Mouse (Mus musculus) heart, adult 2 months (tissue): ENCODE measurements around the gene Tmem107. TPM values are rescaled to one million over a fixed set of nuclear protein-coding genes. Genes with fewer than 3 reads are reported as not detected.

Source experiments
- DNase-seq, 2 experiments: peaks; one replicate each; pipeline ENCODE4 v3.0.0; 2021
- H3K27ac ChIP-seq: fragments of 200-600 bp; 2 replicates; pipeline ENCODE4 v1.8.1; 2022
- H3K27me3 ChIP-seq: fragments of 200-500 bp; 2 replicates; pipeline ENCODE4 v1.6.1; 2012; ENCODE audit warnings: mild to moderate bottlenecking, low read length, inconsistent platforms, mixed read lengths; ENCODE audit not compliant: control insufficient read depth, insufficient read depth
- H3K36me3 ChIP-seq: fragments of 200-500 bp; 2 replicates; pipeline ENCODE4 v1.6.1; 2012; ENCODE audit warnings: low read length, inconsistent platforms; ENCODE audit not compliant: control insufficient read depth, insufficient read depth
- H3K4me1 ChIP-seq: fragments of 200-500 bp; 2 replicates; pipeline ENCODE4 v1.6.1; 2011; ENCODE audit warnings: low read length; ENCODE audit not compliant: control insufficient read depth, insufficient read depth
- H3K4me3 ChIP-seq: fragments of 200-600 bp; 2 replicates; pipeline ENCODE4 v1.8.1; 2022
- H3K79me2 ChIP-seq: fragments of 200-500 bp; replicated peaks from 2 replicates; pipeline ENCODE4 v1.6.1; 2012; ENCODE audit warnings: mild to moderate bottlenecking, inconsistent platforms, low read length, moderate library complexity, mixed read lengths; ENCODE audit not compliant: control insufficient read depth, insufficient read depth
- H3K9ac ChIP-seq: fragments of 200-500 bp; 2 replicates; pipeline ENCODE4 v1.6.1; 2012; ENCODE audit warnings: low read depth, mild to moderate bottlenecking, control low read depth, inconsistent platforms, low read length, mixed read lengths
- CTCF ChIP-seq: fragments of 200-600 bp; IDR thresholded peaks from 2 replicates; pipeline ENCODE4 v1.8.1; 2022; ENCODE audit warnings: antibody characterized with exemption, mild to moderate bottlenecking, moderate library complexity
- EP300 ChIP-seq: fragments of 200-500 bp; IDR thresholded peaks from 2 replicates; pipeline ENCODE4 v1.6.1; 2011; ENCODE audit warnings: low read depth, low read length, control low read depth; ENCODE audit not compliant: insufficient read depth
- POLR2A ChIP-seq: fragments of 200-500 bp; IDR thresholded peaks from 2 replicates; pipeline ENCODE4 v1.6.1; 2011; ENCODE audit warnings: mild to moderate bottlenecking, low read depth, low read length, control low read depth; ENCODE audit not compliant: insufficient read depth
- WGBS: fragments of 180-500 bp; shearing (Covaris S2); methylation state at CpG from one replicate; pipeline ENCODE4 v1.1.7; 2018; 5-methylcytosine and 5-hydroxymethylcytosine counted together
- intact Hi-C: fragments of 180-260 bp; cut with DNase I; formaldehyde crosslinking; loops from one replicate; pipeline ENCODE4 v1.15.1; 2025
- polyA plus RNA-seq: library from polyadenylated mRNA; depleted of rRNA; stranded (reverse); fragments of >200 nt; gene quantifications from 2 replicates; pipeline ENCODE4 v1.2.3, GENCODE M21; 2012
- total RNA-seq, 2 experiments: library from RNA; stranded (reverse); gene quantifications; 2 replicates each; pipeline ENCODE4 v1.2.3; 2021

Tmem107 gene
- total and polyA plus RNA-seq, 3 experiments, result 5.6 to 15.9 (median 6.6) TPM

GRCm38 (mm10) chr11:69058265-69058664 lies 12.3 kb upstream of the Tmem107 start:
- peak overlapping the region; percentile 99 for H3K27ac ChIP-seq
- H3K4me1 ChIP-seq, result peaks cover 1% of the 10 kb centered on the region; the same call in 1 of the 2 replicates
- peak overlapping the region; percentile 97; the same call in 1 of the 2 replicates for H3K4me3 ChIP-seq
- no peak for DNase-seq
- 52% methylated on average over 2 of the region's 2 CpGs for WGBS
- H3K27me3 ChIP-seq, result no peaks in the 10 kb centered on the region
- peak overlapping the region; percentile 65; the same call in 1 of the 2 replicates for H3K9ac ChIP-seq
- H3K36me3 ChIP-seq, result no peaks in the 10 kb centered on the region
- TF ChIP-seq POLR2A (no peak), EP300 (no peak), CTCF (no peak)
- intact Hi-C loops, result no loop called here
- H3K79me2 ChIP-seq, result no peaks in the 10 kb centered on the region

- peak overlapping the region; percentile 65 for H3K9ac ChIP-seq
- no peak for TF ChIP-seq POLR2A
- TF ChIP-seq EP300, result no peak
- no peak for TF ChIP-seq CTCF
- H3K4me1 ChIP-seq, result peaks cover 1% of the 10 kb centered on the region; the same call in 1 of the 2 replicates
- under 1% methylated on average over 19 of the region's 19 CpGs for WGBS
- no peak for DNase-seq
- peak overlapping the region; percentile 97 for H3K4me3 ChIP-seq
- no peaks in the 10 kb centered on the region for H3K36me3 ChIP-seq
- H3K27me3 ChIP-seq, result no peaks in the 10 kb centered on the region
- no peaks in the 10 kb centered on the region for H3K79me2 ChIP-seq
- peak overlapping the region; percentile 99 for H3K27ac ChIP-seq
- intact Hi-C loops, result no loop called here
Observed at GRCm38 (mm10) chr11:69058729-69059356, 11.8 kb upstream of the Tmem107 start.

GRCm38 (mm10) chr11:69059357-69059974 lies 11.1 kb upstream of the Tmem107 start, which contains the start of gene Borcs6:
Gene Borcs6 (plus strand): TSS chr11:69059717.
- Histone ChIP-seq H3K36me3 (no peaks in the 10 kb centered on the region), H3K9ac (peak within 1 kb of the TSS; percentile 96), H3K4me3 (peak within 1 kb of the TSS; percentile 97), H3K4me1 (peaks cover 1% of the 10 kb centered on the region; the same call in 1 of the 2 replicates), H3K27ac (peak within 1 kb of the TSS; percentile 99), H3K79me2 (no peaks in the 10 kb centered on the region), H3K27me3 (no peaks in the 10 kb centered on the region)
- TF ChIP-seq CTCF (no peak), EP300 (0 out of 2 replicates have a peak, but pooled peaks have one; percentile 18), POLR2A (peak; percentile 90)
- peak; percentile 94 to 98 for DNase-seq
- intact Hi-C loops, result no loop called here
- WGBS, result under 1% methylated on average over 64 of the region's 64 CpGs

- peak overlapping the region; percentile 97 for H3K4me3 ChIP-seq
- H3K27me3 ChIP-seq, result no peaks in the 10 kb centered on the region
- no peaks in the 10 kb centered on the region for H3K36me3 ChIP-seq
- H3K4me1 ChIP-seq, result peaks cover 1% of the 10 kb centered on the region; the same call in 1 of the 2 replicates
- H3K27ac ChIP-seq, result peak overlapping the region; percentile 99
- H3K79me2 ChIP-seq, result no peaks in the 10 kb centered on the region
- H3K9ac ChIP-seq, result peak overlapping the region; percentile 96
- TF ChIP-seq CTCF, result no peak
- intact Hi-C loops, result loop anchor here (5.0 to 10.0 kb wide), 2 partner anchors 187 to 265 kb away; partner anchors contain the start of genes Cntrob, Kcnab3 and Trappc1
- under 1% methylated on average over 49 of the region's 49 CpGs for WGBS
- no peak for DNase-seq
Observed at GRCm38 (mm10) chr11:69059975-69060411, 10.6 kb upstream of the Tmem107 start.

GRCm38 (mm10) chr11:69060448-69061254 lies 10.0 kb upstream of the Tmem107 start:
- no peaks in the 10 kb centered on the region for H3K79me2 ChIP-seq
- TF ChIP-seq EP300, result no peak
- TF ChIP-seq POLR2A, result no peak
- no peak for TF ChIP-seq CTCF
- 4% methylated on average over 40 of the region's 40 CpGs for WGBS
- H3K9ac ChIP-seq, result peak overlapping the region; percentile 96
- intact Hi-C loops, result loop anchor here (5.0 to 10.0 kb wide), 2 partner anchors 187 to 264 kb away; partner anchors contain the start of genes Cntrob, Kcnab3 and Trappc1
- H3K4me1 ChIP-seq, result peaks cover 1% of the 10 kb centered on the region; the same call in 1 of the 2 replicates
- H3K27ac ChIP-seq, result peak overlapping the region; percentile 99
- H3K4me3 ChIP-seq, result peak overlapping the region; percentile 97
- peak; percentile 57 to 62 for DNase-seq
- H3K27me3 ChIP-seq, result no peaks in the 10 kb centered on the region
- no peaks in the 10 kb centered on the region for H3K36me3 ChIP-seq
